Mouse (Mus musculus): ENCODE measurements around the gene As3mt. TPM values are rescaled to one million over a fixed set of nuclear protein-coding genes. Genes with fewer than 3 reads are reported as not detected.
"Not testable (repeated sequence)": the region's sequence is repeated elsewhere in the genome, so short reads cannot be mapped to it uniquely, and the experiment has no call there.

The As3mt gene
- polyA plus RNA-seq, 1 experiment from 2014 or later, result 34.8 TPM

DNA sequence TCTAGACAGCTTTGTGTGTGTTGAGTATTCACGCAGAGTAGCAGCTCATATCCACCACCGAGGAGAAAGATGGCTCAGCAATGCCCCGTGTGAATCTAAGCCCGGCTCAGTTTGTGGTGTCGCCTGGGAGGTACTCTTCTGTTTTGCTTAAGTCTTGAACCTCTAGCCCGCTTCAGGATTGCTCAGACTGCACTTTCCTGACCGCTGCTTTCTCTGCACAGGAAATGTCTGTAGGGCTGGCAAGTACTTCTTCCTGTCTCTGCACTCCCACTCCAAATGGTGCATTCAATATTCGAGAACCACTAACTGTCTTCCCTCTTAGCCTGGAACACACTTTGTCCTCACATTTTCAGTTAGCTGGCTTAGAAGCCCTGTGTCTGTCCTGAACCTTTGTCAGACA, 51.8 kb downstream of the As3mt start:
- ATAC-seq (ENCODE audit: low read depth), result no peak
- WGBS, result 54% methylated on average over 8 of the region's 8 CpGs

DNA sequence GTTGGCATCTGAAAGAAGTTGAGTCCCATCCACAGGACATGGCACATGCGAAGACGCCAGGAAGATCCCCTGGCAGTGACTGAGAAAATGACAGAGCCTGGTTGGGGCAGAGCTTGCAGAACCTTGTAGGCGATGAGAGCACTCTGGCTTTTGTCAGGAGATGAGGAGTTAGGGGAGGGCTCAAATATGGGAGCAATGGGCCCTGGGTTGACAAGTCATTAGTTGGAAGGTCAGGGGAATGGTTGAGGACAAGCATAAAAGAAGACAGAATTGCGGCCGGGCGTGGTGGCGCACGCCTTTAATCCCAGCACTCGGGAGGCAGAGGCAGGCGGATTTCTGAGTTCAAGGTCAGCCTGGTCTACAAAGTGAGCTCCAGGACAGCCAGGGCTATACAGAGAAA, 52.7 kb downstream of the As3mt start:
- peaks cover 21% of the 10 kb centered on the region for H3K4me1 ChIP-seq (replicated peaks; ENCODE audit: control insufficient read depth, insufficient read depth, low read length)
- H3K27ac ChIP-seq (ENCODE audit: low read length); H3K9ac ChIP-seq (ENCODE audit: low read length); H3K4me2 ChIP-seq (ENCODE audit: low read depth, low read length); ATAC-seq (ENCODE audit: low read depth); H3K36me3 ChIP-seq (ENCODE audit: control insufficient read depth, insufficient read depth, low read length); H3K9me3 ChIP-seq (ENCODE audit: control insufficient read depth, low read length); H3K4me3 ChIP-seq (ENCODE audit: low read length): not testable (repeated sequence)
- H3K27me3 ChIP-seq (ENCODE audit: control insufficient read depth, insufficient read depth, low read depth, low read length), result peaks cover 10% of the 10 kb centered on the region
- 86% methylated on average over 10 of the region's 10 CpGs for WGBS

More for the DNA sequence above, 51.8 kb downstream of the As3mt start:
- Histone ChIP-seq H3K4me3 (ENCODE audit: low read length) (no peak overlapping the region), H3K9ac (ENCODE audit: low read length) (no peak overlapping the region), H3K27ac (ENCODE audit: low read length) (no peak overlapping the region), H3K9me3 (ENCODE audit: control insufficient read depth, low read length) (no peaks in the 10 kb centered on the region), H3K4me1 (replicated peaks; ENCODE audit: control insufficient read depth, insufficient read depth, low read length) (peaks cover 18% of the 10 kb centered on the region), H3K4me2 (ENCODE audit: low read depth, low read length) (no peak overlapping the region), H3K36me3 (ENCODE audit: control insufficient read depth, insufficient read depth, low read length) (no peaks in the 10 kb centered on the region), H3K27me3 (ENCODE audit: control insufficient read depth, insufficient read depth, low read depth, low read length) (peaks cover 10% of the 10 kb centered on the region)

DNA sequence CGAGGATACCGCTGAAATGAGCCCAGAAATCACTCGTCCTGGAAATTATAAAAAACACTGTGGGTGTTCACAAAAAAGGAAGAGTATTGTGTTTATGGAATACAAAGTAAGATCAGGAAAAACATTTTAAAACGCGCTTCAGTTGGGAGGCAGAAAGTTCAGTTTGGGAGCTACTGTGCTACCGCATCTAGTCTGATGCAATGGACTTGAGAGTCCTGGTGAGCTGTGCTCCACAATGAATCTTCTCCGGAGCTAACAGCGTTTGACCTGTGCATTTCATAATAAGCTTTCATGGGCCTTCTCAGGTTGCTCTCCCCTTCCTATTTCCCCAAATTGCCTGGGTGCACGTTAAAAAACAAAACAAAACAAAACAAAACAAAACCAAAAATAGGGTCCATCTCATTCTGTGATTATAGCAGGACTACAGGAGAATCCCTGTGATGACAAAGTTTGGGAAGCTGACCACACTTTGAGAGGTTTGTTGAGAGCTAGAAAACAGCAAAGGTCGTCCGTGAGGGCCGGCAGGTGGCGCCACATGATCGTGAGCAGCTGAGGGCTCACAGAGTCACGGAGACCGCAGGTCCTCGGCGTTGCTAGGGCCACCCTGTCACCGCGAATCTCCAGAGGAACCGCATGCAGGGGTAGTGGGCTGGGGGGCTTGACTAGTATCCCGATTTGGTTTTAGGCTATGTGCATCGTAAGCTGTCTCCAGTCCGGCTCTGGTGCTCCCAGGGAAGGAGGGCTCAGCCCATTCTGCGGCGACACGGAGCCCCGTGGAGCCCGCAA, 53.3 kb downstream of the As3mt start:
- H3K4me1 ChIP-seq (replicated peaks; ENCODE audit: control insufficient read depth, insufficient read depth, low read length), result peaks cover 21% of the 10 kb centered on the region
- H3K27ac ChIP-seq (ENCODE audit: low read length), result peak overlapping the region; percentile 78
- H3K4me3 ChIP-seq (ENCODE audit: low read length), result peak overlapping the region; percentile 92
- no peaks in the 10 kb centered on the region for H3K9me3 ChIP-seq (ENCODE audit: control insufficient read depth, low read length)
- 18% methylated on average over 29 of the region's 29 CpGs for WGBS
- H3K27me3 ChIP-seq (ENCODE audit: control insufficient read depth, insufficient read depth, low read depth, low read length), result peaks cover 10% of the 10 kb centered on the region
- H3K36me3 ChIP-seq (ENCODE audit: control insufficient read depth, insufficient read depth, low read length), result no peaks in the 10 kb centered on the region
- H3K4me2 ChIP-seq (ENCODE audit: low read depth, low read length), result peak overlapping the region; percentile 100
- peak overlapping the region; percentile 48; the same call in 1 of the 2 replicates for H3K9ac ChIP-seq (ENCODE audit: low read length)
- ATAC-seq (ENCODE audit: low read depth), result peak; percentile 71

DNA sequence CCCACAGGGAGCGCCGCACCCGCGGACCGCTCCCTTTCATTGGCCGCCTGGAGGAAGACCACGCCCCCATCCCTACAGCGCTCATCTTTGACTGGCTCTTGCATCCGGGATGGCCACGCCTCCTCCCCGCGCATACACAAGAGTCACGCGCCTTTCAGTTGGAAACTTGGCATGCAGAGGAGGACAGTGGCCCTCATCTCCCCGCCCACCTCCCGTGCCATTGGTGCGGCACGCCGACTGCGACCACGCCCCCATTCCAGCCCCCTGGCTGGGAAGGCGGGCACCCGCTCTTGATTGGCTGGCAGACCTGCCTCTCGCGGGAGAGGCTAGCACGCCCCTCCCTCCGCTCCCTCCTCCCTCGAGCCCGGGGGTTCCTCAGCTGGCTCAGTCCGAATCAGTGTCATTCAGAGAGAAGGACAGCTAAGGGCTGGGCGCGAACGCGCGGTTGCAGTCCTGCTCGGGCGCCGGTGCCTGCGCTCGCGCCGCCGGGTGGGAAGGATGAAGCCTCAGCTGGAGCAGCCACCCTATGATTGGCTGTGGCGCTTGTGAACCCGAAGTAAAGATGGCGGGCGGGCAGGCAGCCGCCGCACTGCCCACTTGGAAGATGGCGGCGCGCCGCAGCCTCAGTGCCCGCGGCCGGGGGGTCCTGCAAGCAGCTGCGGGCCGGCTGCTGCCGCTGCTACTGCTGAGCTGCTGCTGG, 54.1 kb downstream of the As3mt start, which contains the start of gene Cnnm2:
Gene Cnnm2, plus strand, starts transcription at position 350 of the 700 bp plus-strand sequence.
- Histone ChIP-seq H3K4me3 (ENCODE audit: low read length) (peak within 1 kb of the TSS; percentile 92), H3K27ac (ENCODE audit: low read length) (peak within 1 kb of the TSS; percentile 78), H3K36me3 (ENCODE audit: control insufficient read depth, insufficient read depth, low read length) (no peaks in the 10 kb centered on the region), H3K4me2 (ENCODE audit: low read depth, low read length) (peak within 1 kb of the TSS; percentile 100), H3K9me3 (ENCODE audit: control insufficient read depth, low read length) (no peaks in the 10 kb centered on the region), H3K4me1 (replicated peaks; ENCODE audit: control insufficient read depth, insufficient read depth, low read length) (peaks cover 21% of the 10 kb centered on the region), H3K27me3 (ENCODE audit: control insufficient read depth, insufficient read depth, low read depth, low read length) (peaks cover 10% of the 10 kb centered on the region), H3K9ac (ENCODE audit: low read length) (peak within 1 kb of the TSS; percentile 86)
- WGBS, result under 1% methylated on average over 59 of the region's 59 CpGs
- peak; percentile 98 for ATAC-seq (ENCODE audit: low read depth)

DNA sequence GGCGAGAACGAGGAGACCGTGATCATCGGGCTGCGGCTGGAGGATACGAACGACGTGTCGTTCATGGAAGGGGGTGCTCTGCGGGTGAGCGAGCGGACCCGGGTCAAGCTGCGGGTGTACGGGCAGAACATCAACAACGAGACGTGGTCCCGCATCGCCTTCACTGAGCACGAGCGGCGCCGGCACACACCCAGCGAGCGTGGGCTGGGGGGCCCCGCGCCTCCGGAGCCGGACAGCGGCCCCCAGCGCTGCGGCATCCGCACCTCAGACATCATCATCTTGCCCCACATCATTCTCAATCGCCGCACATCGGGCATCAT, 54.7 kb downstream of the As3mt start:
- under 1% methylated on average over 36 of the region's 36 CpGs for WGBS

DNA sequence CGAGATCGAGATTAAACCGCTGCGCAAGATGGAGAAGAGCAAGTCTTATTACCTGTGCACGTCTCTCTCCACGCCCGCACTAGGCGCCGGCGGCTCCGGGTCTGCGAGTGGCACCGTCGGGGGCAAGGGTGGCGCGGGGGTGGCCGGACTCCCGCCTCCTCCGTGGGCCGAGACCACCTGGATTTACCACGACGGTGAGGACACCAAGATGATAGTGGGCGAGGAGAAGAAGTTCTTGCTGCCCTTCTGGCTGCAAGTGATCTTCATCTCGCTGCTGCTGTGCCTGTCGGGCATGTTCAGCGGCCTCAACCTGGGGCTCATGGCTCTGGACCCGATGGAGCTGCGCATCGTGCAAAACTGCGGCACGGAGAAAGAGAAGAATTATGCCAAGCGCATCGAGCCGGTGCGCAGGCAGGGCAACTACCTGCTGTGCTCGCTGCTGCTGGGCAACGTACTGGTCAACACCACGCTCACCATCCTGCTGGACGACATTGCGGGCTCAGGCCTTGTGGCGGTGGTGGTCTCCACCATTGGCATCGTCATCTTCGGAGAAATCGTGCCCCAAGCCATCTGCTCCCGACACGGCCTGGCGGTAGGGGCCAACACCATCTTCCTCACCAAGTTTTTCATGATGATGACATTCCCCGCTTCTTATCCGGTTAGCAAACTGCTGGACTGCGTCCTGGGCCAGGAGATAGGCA, 55.2 kb downstream of the As3mt start:
- H3K36me3 ChIP-seq (ENCODE audit: control insufficient read depth, insufficient read depth, low read length), result no peaks in the 10 kb centered on the region
- no peak for ATAC-seq (ENCODE audit: low read depth)
- H3K4me2 ChIP-seq (ENCODE audit: low read depth, low read length), result peak overlapping the region; percentile 96
- no peak overlapping the region for H3K27ac ChIP-seq (ENCODE audit: low read length)
- peaks cover 10% of the 10 kb centered on the region for H3K27me3 ChIP-seq (ENCODE audit: control insufficient read depth, insufficient read depth, low read depth, low read length)
- peak overlapping the region; percentile 86 for H3K9ac ChIP-seq (ENCODE audit: low read length)
- under 1% methylated on average over 50 of the region's 50 CpGs for WGBS
- H3K4me3 ChIP-seq (ENCODE audit: low read length), result peak overlapping the region; percentile 92
- peaks cover 21% of the 10 kb centered on the region for H3K4me1 ChIP-seq (replicated peaks; ENCODE audit: control insufficient read depth, insufficient read depth, low read length)
- H3K9me3 ChIP-seq (ENCODE audit: control insufficient read depth, low read length), result no peaks in the 10 kb centered on the region

More for the DNA sequence above, 54.7 kb downstream of the As3mt start:
- Histone ChIP-seq H3K4me1 (replicated peaks; ENCODE audit: control insufficient read depth, insufficient read depth, low read length) (peaks cover 21% of the 10 kb centered on the region), H3K4me2 (ENCODE audit: low read depth, low read length) (peak overlapping the region; percentile 96), H3K9ac (ENCODE audit: low read length) (peak overlapping the region; percentile 86), H3K27ac (ENCODE audit: low read length) (no peak overlapping the region), H3K4me3 (ENCODE audit: low read length) (peak overlapping the region; percentile 92), H3K27me3 (ENCODE audit: control insufficient read depth, insufficient read depth, low read depth, low read length) (peaks cover 10% of the 10 kb centered on the region), H3K36me3 (ENCODE audit: control insufficient read depth, insufficient read depth, low read length) (no peaks in the 10 kb centered on the region), H3K9me3 (ENCODE audit: control insufficient read depth, low read length) (no peaks in the 10 kb centered on the region)
- no peak for ATAC-seq (ENCODE audit: low read depth)

DNA sequence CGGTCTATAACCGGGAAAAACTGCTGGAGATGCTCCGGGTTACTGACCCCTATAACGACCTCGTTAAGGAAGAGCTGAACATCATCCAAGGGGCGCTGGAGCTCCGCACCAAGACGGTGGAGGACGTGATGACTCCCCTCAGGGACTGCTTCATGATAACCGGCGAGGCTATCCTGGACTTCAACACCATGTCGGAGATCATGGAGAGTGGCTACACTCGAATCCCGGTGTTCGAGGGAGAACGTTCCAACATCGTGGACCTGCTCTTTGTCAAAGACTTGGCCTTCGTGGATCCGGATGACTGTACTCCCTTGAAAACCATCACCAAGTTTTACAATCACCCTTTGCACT, 55.7 kb downstream of the As3mt start:
- Histone ChIP-seq H3K9ac (ENCODE audit: low read length) (peak overlapping the region; percentile 86), H3K4me3 (ENCODE audit: low read length) (peak overlapping the region; percentile 92), H3K27ac (ENCODE audit: low read length) (no peak overlapping the region), H3K4me2 (ENCODE audit: low read depth, low read length) (peak overlapping the region; percentile 96), H3K4me1 (replicated peaks; ENCODE audit: control insufficient read depth, insufficient read depth, low read length) (peaks cover 21% of the 10 kb centered on the region), H3K36me3 (ENCODE audit: control insufficient read depth, insufficient read depth, low read length) (no peaks in the 10 kb centered on the region), H3K9me3 (ENCODE audit: control insufficient read depth, low read length) (no peaks in the 10 kb centered on the region), H3K27me3 (ENCODE audit: control insufficient read depth, insufficient read depth, low read depth, low read length) (peaks cover 10% of the 10 kb centered on the region)
- 2% methylated on average over 19 of the region's 19 CpGs for WGBS
- ATAC-seq (ENCODE audit: low read depth), result no peak

DNA sequence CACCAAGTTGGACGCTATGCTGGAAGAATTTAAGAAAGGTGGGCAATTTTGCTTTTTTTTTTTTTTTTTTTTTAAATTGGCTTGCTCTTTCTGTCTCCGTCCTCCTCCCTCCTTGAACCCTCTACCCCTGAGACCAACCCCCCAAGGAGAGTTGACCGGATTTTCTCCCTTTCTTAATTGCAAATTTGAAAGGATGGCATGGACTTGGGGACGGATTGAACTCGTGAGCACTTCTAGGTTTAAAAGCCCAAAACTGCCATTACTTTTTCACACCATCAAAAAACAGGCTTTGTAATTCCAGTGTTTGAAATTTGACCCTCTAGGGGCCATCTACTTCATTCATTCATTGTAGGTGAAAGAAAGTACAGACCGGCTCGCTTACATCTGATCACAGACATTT, 56.1 kb downstream of the As3mt start:
- ATAC-seq (ENCODE audit: low read depth), result no peak
- WGBS, result 29% methylated on average over 7 of the region's 7 CpGs
- Histone ChIP-seq H3K9ac (ENCODE audit: low read length) (no peak overlapping the region), H3K27ac (ENCODE audit: low read length) (no peak overlapping the region), H3K27me3 (ENCODE audit: control insufficient read depth, insufficient read depth, low read depth, low read length) (peaks cover 10% of the 10 kb centered on the region), H3K4me3 (ENCODE audit: low read length) (peak overlapping the region; percentile 92), H3K4me1 (replicated peaks; ENCODE audit: control insufficient read depth, insufficient read depth, low read length) (peaks cover 21% of the 10 kb centered on the region), H3K9me3 (ENCODE audit: control insufficient read depth, low read length) (no peaks in the 10 kb centered on the region), H3K36me3 (ENCODE audit: control insufficient read depth, insufficient read depth, low read length) (no peaks in the 10 kb centered on the region), H3K4me2 (ENCODE audit: low read depth, low read length) (peak overlapping the region; percentile 96)
